Mouse (Mus musculus) MEL (cell line): ENCODE measurements around the gene Tmem131. TPM values are rescaled to one million over a fixed set of nuclear protein-coding genes. Genes with fewer than 3 reads are reported as not detected.

Source experiments
- DNase-seq: peaks from one replicate; pipeline ENCODE4 v3.0.0; 2011; ENCODE audit warnings: low read depth, low spot score
- H3K27ac ChIP-seq: 2 replicates; pipeline ENCODE4 v1.5.1; 2012; ENCODE audit warnings: low read depth, mild to moderate bottlenecking, control low read depth, low read length, moderate library complexity; ENCODE audit not compliant: control insufficient read depth
- H3K27me3 ChIP-seq, 2 experiments: fragments of 150-350 bp in 1 of 2; sonication (generic) in 1 of 2; 2 replicates each; pipeline ENCODE4 v1.6.1; 2012; ENCODE audit warnings: low read length in 2 of 2, mild to moderate bottlenecking in 2 of 2, improper control_type of control experiment in 1 of 2, moderate library complexity in 1 of 2; ENCODE audit not compliant: insufficient read depth in 2 of 2, control insufficient read depth in 1 of 2
- H3K36me3 ChIP-seq, 2 experiments: 2 replicates each; pipeline ENCODE4 v1.6.1; 2012 to 2014; ENCODE audit warnings: low read length in 2 of 2, improper control_type of control experiment in 1 of 2, inconsistent platforms in 1 of 2, mild to moderate bottlenecking in 1 of 2; ENCODE audit not compliant: insufficient read depth in 2 of 2, control insufficient read depth in 1 of 2
- H3K4me1 ChIP-seq, 2 experiments: fragments of 150-350 bp in 1 of 2; sonication (generic) in 1 of 2; 2 replicates each; pipeline ENCODE4 v1.6.1; 2012; ENCODE audit warnings: low read length in 2 of 2, improper control_type of control experiment in 1 of 2, mild to moderate bottlenecking in 1 of 2; ENCODE audit not compliant: insufficient read depth in 2 of 2, control insufficient read depth in 1 of 2
- H3K4me3 ChIP-seq, 2 experiments: fragments of 150-350 bp in 1 of 2; sonication (generic) in 1 of 2; 2 replicates each; pipeline ENCODE4 v1.5.1; 2012; ENCODE audit warnings: low read depth in 2 of 2, low read length in 2 of 2, mild to moderate bottlenecking in 2 of 2, moderate library complexity in 2 of 2, control low read depth in 1 of 2, improper control_type of control experiment in 1 of 2; ENCODE audit not compliant: control insufficient read depth in 1 of 2, insufficient read depth in 1 of 2
- H3K79me2 ChIP-seq: 2 replicates; pipeline ENCODE4 v1.6.1; 2012; ENCODE audit warnings: mild to moderate bottlenecking, low read length, moderate library complexity; ENCODE audit not compliant: control insufficient read depth, poor library complexity, insufficient read depth
- H3K9ac ChIP-seq: 2 replicates; pipeline ENCODE4 v1.6.1; 2012; ENCODE audit warnings: low read depth, mild to moderate bottlenecking, control low read depth, low read length, moderate library complexity; ENCODE audit not compliant: control insufficient read depth, poor library complexity, severe bottlenecking
- H3K9me3 ChIP-seq: fragments of 150-350 bp; sonication (generic); replicated peaks from 2 replicates; pipeline ENCODE4 v1.6.1; 2012; ENCODE audit warnings: mild to moderate bottlenecking, low read length, improper control_type of control experiment, moderate library complexity; ENCODE audit not compliant: insufficient read depth
- BHLHE40 ChIP-seq: IDR thresholded peaks from 2 replicates; pipeline ENCODE4 v1.6.1; 2012; ENCODE audit warnings: low read depth, mild to moderate bottlenecking, inconsistent platforms, low read length, improper control_type of control experiment, borderline replicate concordance
- CHD1 ChIP-seq: IDR thresholded peaks from 2 replicates; pipeline ENCODE4 v1.6.1; 2012; ENCODE audit warnings: low read depth, mild to moderate bottlenecking, inconsistent platforms, low read length, improper control_type of control experiment
- CHD2 ChIP-seq: IDR thresholded peaks from 2 replicates; pipeline ENCODE4 v1.6.1; 2011; ENCODE audit warnings: low read length, improper control_type of control experiment
- CTCF ChIP-seq, 3 experiments: IDR thresholded peaks in 2 of 3; conservative IDR thresholded peaks in 1 of 3; 2 replicates each; pipeline ENCODE4 v1.5.1; 2011 to 2012; ENCODE audit warnings: low read length in 3 of 3, low read depth in 2 of 3, mild to moderate bottlenecking in 2 of 3, improper control_type of control experiment in 1 of 3, inconsistent platforms in 1 of 3, mixed read lengths in 1 of 3, moderate library complexity in 1 of 3; ENCODE audit not compliant: control insufficient read depth in 1 of 3, insufficient read depth in 1 of 3, poor library complexity in 1 of 3, severe bottlenecking in 1 of 3
- EP300 ChIP-seq, 2 experiments: IDR thresholded peaks; 2 replicates each; pipeline ENCODE4 v1.6.1; 2011; ENCODE audit warnings: improper control_type of control experiment in 2 of 2, low read length in 2 of 2, low read depth in 1 of 2, mild to moderate bottlenecking in 1 of 2
- ETS1 ChIP-seq: IDR thresholded peaks from 2 replicates; pipeline ENCODE4 v1.6.1; 2012; ENCODE audit warnings: low read depth, mild to moderate bottlenecking, inconsistent platforms, low read length, improper control_type of control experiment, moderate library complexity
- GABPA ChIP-seq: IDR thresholded peaks from 2 replicates; pipeline ENCODE4 v1.6.1; 2012; ENCODE audit warnings: low read depth, mild to moderate bottlenecking, inconsistent platforms, low read length, improper control_type of control experiment, moderate library complexity
- GATA1 ChIP-seq: IDR thresholded peaks from 2 replicates; pipeline ENCODE4 v1.6.1; 2011; ENCODE audit warnings: low read depth, low read length, improper control_type of control experiment
- JUND ChIP-seq: IDR thresholded peaks from 2 replicates; pipeline ENCODE4 v1.6.1; 2011; ENCODE audit warnings: low read depth, mild to moderate bottlenecking, improper control_type of control experiment, low read length
- MAFK ChIP-seq: IDR thresholded peaks from 2 replicates; pipeline ENCODE4 v1.6.1; 2011; ENCODE audit warnings: low read depth, mild to moderate bottlenecking, low read length, improper control_type of control experiment, borderline replicate concordance
- MAX ChIP-seq: IDR thresholded peaks from 2 replicates; pipeline ENCODE4 v1.6.1; 2011; ENCODE audit warnings: low read length, improper control_type of control experiment
- MEF2A ChIP-seq: IDR thresholded peaks from 2 replicates; pipeline ENCODE4 v1.6.1; 2014; ENCODE audit warnings: low read depth, mild to moderate bottlenecking, inconsistent platforms, low read length, improper control_type of control experiment; ENCODE audit not compliant: poor library complexity, insufficient replicate concordance, severe bottlenecking; ENCODE audit errors: extremely low read depth
- MXI1 ChIP-seq: IDR thresholded peaks from 2 replicates; pipeline ENCODE4 v1.6.1; 2011; ENCODE audit warnings: mild to moderate bottlenecking, low read depth, low read length, improper control_type of control experiment
- NRF1 ChIP-seq: IDR thresholded peaks from 2 replicates; pipeline ENCODE4 v1.6.1; 2014; ENCODE audit warnings: low read depth, mild to moderate bottlenecking, inconsistent platforms, low read length, improper control_type of control experiment, moderate library complexity; ENCODE audit not compliant: poor library complexity, insufficient read depth, severe bottlenecking
- POLR2A ChIP-seq, 2 experiments: IDR thresholded peaks; 2 replicates each; pipeline ENCODE4 v1.6.1; 2011 to 2012; ENCODE audit warnings: low read length in 2 of 2, mild to moderate bottlenecking in 2 of 2, control low read depth in 1 of 2, improper control_type of control experiment in 1 of 2, low read depth in 1 of 2, moderate library complexity in 1 of 2; ENCODE audit not compliant: control insufficient read depth in 1 of 2, insufficient read depth in 1 of 2, poor library complexity in 1 of 2
- POLR2AphosphoS2 ChIP-seq: IDR thresholded peaks from 2 replicates; pipeline ENCODE4 v1.6.1; 2011; ENCODE audit warnings: low read length, improper control_type of control experiment
- RAD21 ChIP-seq: IDR thresholded peaks from 2 replicates; pipeline ENCODE4 v1.6.1; 2011; ENCODE audit warnings: mild to moderate bottlenecking, low read depth, low read length, improper control_type of control experiment
- SIN3A ChIP-seq: IDR thresholded peaks from 2 replicates; pipeline ENCODE4 v1.6.1; 2012; ENCODE audit warnings: low read length, improper control_type of control experiment, inconsistent platforms
- SMC3 ChIP-seq: IDR thresholded peaks from 2 replicates; pipeline ENCODE4 v1.6.1; 2011; ENCODE audit warnings: low read depth, low read length, improper control_type of control experiment
- TAL1 ChIP-seq: IDR thresholded peaks from 2 replicates; pipeline ENCODE4 v1.6.1; 2012; ENCODE audit warnings: mild to moderate bottlenecking, inconsistent platforms, low read length, moderate library complexity, mixed read lengths
- TBP ChIP-seq: IDR thresholded peaks from 2 replicates; pipeline ENCODE4 v1.8.0; 2011; ENCODE audit warnings: low read depth, low read length, improper control_type of control experiment
- TCF12 ChIP-seq: IDR thresholded peaks from 2 replicates; pipeline ENCODE4 v1.6.1; 2014; ENCODE audit warnings: low read depth, mild to moderate bottlenecking, inconsistent platforms, low read length, improper control_type of control experiment, moderate library complexity
- USF1 ChIP-seq: IDR thresholded peaks from 2 replicates; pipeline ENCODE4 v1.6.1; 2014; ENCODE audit warnings: low read depth, mild to moderate bottlenecking, inconsistent platforms, low read length, improper control_type of control experiment, moderate library complexity
- USF2 ChIP-seq, 2 experiments: IDR thresholded peaks; 2 replicates each; pipeline ENCODE4 v1.6.1; 2011 to 2012; ENCODE audit warnings: improper control_type of control experiment in 2 of 2, low read length in 2 of 2, borderline replicate concordance in 1 of 2, inconsistent platforms in 1 of 2, low read depth in 1 of 2, mild to moderate bottlenecking in 1 of 2; ENCODE audit not compliant: insufficient read depth in 1 of 2
- ZMIZ1 ChIP-seq: IDR thresholded peaks from 2 replicates; pipeline ENCODE4 v1.6.1; 2012; ENCODE audit warnings: low read depth, mild to moderate bottlenecking, inconsistent platforms, low read length, improper control_type of control experiment, moderate library complexity
- polyA plus RNA-seq, 2 experiments: library from polyadenylated mRNA; stranded (reverse) in 1 of 2; unstranded in 1 of 2; fragments of >175 nt in 1 of 2; fragments of >200 nt in 1 of 2; gene quantifications; 2 replicates each; pipeline versions ENCODE4 v1.2.1 to v1.2.4; 2012; ENCODE audit warnings: low replicate concordance in 2 of 2, low read depth in 1 of 2; ENCODE audit not compliant: insufficient read length in 2 of 2, insufficient read depth in 1 of 2, missing spikeins in 1 of 2
- total RNA-seq: library from RNA; depleted of rRNA; stranded (reverse); fragments of 300-350 nt; gene quantifications from 2 replicates; pipeline ENCODE4 v1.2.3, GENCODE M21; 2012

Tmem131 gene
- total and polyA plus RNA-seq, 3 experiments = 11.4 to 196 (median 48.8) TPM

DNA sequence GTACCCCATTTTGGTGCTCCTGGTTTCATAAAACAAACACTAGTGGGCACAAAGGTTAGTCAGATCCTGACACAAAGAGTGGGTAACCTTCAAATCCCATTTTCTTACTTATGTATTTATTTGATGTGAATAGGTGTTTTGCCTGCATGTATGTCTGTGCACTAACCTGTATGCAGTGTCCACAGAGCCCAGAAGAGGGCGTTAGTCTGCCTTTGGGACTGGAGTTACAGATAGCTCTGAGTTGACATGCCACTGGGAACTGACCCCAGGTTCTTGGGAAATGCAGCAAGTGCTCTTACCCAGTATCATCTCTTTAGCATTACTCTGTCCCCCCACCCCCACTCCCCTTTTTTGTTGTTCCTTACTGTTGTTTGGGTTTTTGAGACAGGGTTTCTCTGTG, 95.4 kb downstream of the Tmem131 start:
- peak; percentile 33 for DNase-seq
- TF ChIP-seq SMC3 (peak; percentile 38), POLR2A (IDR thresholded peaks at IDR 0.05; ENCODE audit: control insufficient read depth in 1 of 2, insufficient read depth in 1 of 2, low read depth in 1 of 2, low read length in 2 of 2, poor library complexity in 1 of 2) (no peak), CHD1 (no peak), CHD2 (no peak), RAD21 (no peak), NRF1 (no peak), CTCF (IDR thresholded peaks at IDR 0.05 in 2 of 3, conservative IDR thresholded peaks at IDR 0.05 in 1 of 3; ENCODE audit: control insufficient read depth in 1 of 3, insufficient read depth in 1 of 3, low read depth in 2 of 3, low read length in 3 of 3, poor library complexity in 1 of 3, severe bottlenecking in 1 of 3) (peak; percentile 23 to 41 (median 27); a peak in 5 of 6 replicates), JUND (no peak), ETS1 (no peak), SIN3A (no peak), USF1 (no peak), GATA1 (no peak), GABPA (no peak)
- Histone ChIP-seq H3K79me2 (no peaks in the 10 kb centered on the region), H3K9ac (no peak overlapping the region), H3K4me1 (no peaks in the 10 kb centered on the region), H3K4me3 (no peak overlapping the region), H3K9me3 (no peaks in the 10 kb centered on the region), H3K27me3 (no peaks in the 10 kb centered on the region), H3K36me3 (peaks cover 0 to 7% of the 10 kb centered on the region in 2 experiments; a peak in 2 of 4 replicates), H3K27ac (no peak overlapping the region)

DNA sequence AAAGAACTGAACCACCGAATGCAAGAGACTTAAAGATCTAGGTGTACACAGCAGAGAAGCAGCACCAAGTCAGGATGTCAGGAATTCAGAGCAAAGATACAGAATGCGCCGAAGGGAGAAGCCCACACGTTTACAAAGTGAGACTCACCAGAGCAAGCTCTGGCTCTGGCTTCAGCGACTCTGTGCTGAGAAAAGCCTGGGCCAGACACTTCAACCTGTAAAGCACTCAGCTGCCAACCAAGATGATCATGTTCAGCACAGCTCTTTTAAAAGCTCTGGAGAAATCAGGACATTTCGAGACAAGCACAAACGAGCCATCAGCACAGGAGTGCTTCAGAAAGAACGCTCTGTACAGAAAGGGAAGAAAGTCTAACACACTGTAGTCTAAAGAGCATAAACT, 96.2 kb downstream of the Tmem131 start:
- no peak for DNase-seq
- Histone ChIP-seq H3K9ac (no peak overlapping the region), H3K79me2 (no peaks in the 10 kb centered on the region), H3K27me3 (no peaks in the 10 kb centered on the region), H3K9me3 (no peaks in the 10 kb centered on the region)
- TF ChIP-seq MXI1 (no peak), MAFK (no peak), MEF2A (no peak), ETS1 (no peak), CHD2 (no peak), JUND (no peak), USF2 (IDR thresholded peaks at IDR 0.05; ENCODE audit: borderline replicate concordance in 1 of 2, insufficient read depth in 1 of 2, low read depth in 1 of 2, low read length in 2 of 2) (no peak), EP300 (IDR thresholded peaks at IDR 0.05; ENCODE audit: low read depth in 1 of 2, low read length in 2 of 2) (no peak), TCF12 (no peak), TAL1 (no peak), GABPA (no peak), POLR2A (IDR thresholded peaks at IDR 0.05; ENCODE audit: control insufficient read depth in 1 of 2, insufficient read depth in 1 of 2, low read depth in 1 of 2, low read length in 2 of 2, poor library complexity in 1 of 2) (no peak), POLR2AphosphoS2 (no peak), BHLHE40 (no peak), ZMIZ1 (no peak), CHD1 (no peak), TBP (no peak), RAD21 (no peak), MAX (no peak)
- TF ChIP-seq, all 39 proteins: peak for 0
- Histone ChIP-seq H3K4me1 (no peaks in the 10 kb centered on the region), H3K27ac (no peak overlapping the region), H3K4me3 (no peak overlapping the region), H3K36me3 (peaks cover 0 to 8% of the 10 kb centered on the region in 2 experiments; a peak in 2 of 4 replicates)
